Mouse (Mus musculus) thymus, adult 2 months (tissue): Measurements from ENCODE around the gene Higd1b. TPM values are rescaled to one million over a fixed set of nuclear protein-coding genes. Genes with fewer than 3 reads are reported as not detected.

Experiments
- DNase-seq: peaks from one replicate; pipeline ENCODE4 v3.0.0; 2021
- H3K27ac ChIP-seq: fragments of 200-500 bp; 2 replicates; pipeline ENCODE4 v1.5.1; 2012; ENCODE audit warnings: low read length, control low read depth; ENCODE audit not compliant: control insufficient read depth, insufficient read depth
- H3K27me3 ChIP-seq: fragments of 200-500 bp; 2 replicates; pipeline ENCODE4 v1.6.1; 2012; ENCODE audit warnings: mild to moderate bottlenecking, low read length, moderate library complexity, mixed read lengths; ENCODE audit not compliant: control insufficient read depth, insufficient read depth
- H3K36me3 ChIP-seq: fragments of 200-500 bp; 2 replicates; pipeline ENCODE4 v1.6.1; 2012; ENCODE audit warnings: mild to moderate bottlenecking, low read length, moderate library complexity; ENCODE audit not compliant: control insufficient read depth, insufficient read depth
- H3K4me1 ChIP-seq: fragments of 200-500 bp; replicated peaks from 2 replicates; pipeline ENCODE4 v1.6.1; 2012; ENCODE audit warnings: low read length; ENCODE audit not compliant: control insufficient read depth, insufficient read depth
- H3K4me3 ChIP-seq: fragments of 200-500 bp; 2 replicates; pipeline ENCODE4 v1.5.1; 2012; ENCODE audit warnings: mild to moderate bottlenecking, low read length, control low read depth, moderate library complexity; ENCODE audit not compliant: control insufficient read depth, insufficient read depth
- CTCF ChIP-seq: fragments of 200-500 bp; IDR thresholded peaks from 2 replicates; pipeline ENCODE4 v1.5.1; 2012; ENCODE audit warnings: mild to moderate bottlenecking, control low read depth, low read length, moderate library complexity, borderline replicate concordance; ENCODE audit not compliant: control insufficient read depth, poor library complexity, insufficient read depth; ENCODE audit errors: extremely low read depth
- POLR2A ChIP-seq: fragments of 200-500 bp; IDR thresholded peaks from 2 replicates; pipeline ENCODE4 v1.6.1; 2012; ENCODE audit warnings: mild to moderate bottlenecking, low read length, control low read depth, moderate library complexity; ENCODE audit not compliant: control insufficient read depth, poor library complexity, insufficient read depth; ENCODE audit errors: extremely low read depth
- WGBS: fragments of 180-500 bp; shearing (Covaris S2); methylation state at CpG from one replicate; pipeline ENCODE4 v1.1.7; 2018; 5-methylcytosine and 5-hydroxymethylcytosine counted together
- polyA plus RNA-seq: library from polyadenylated mRNA; depleted of rRNA; stranded (reverse); fragments of >200 nt; gene quantifications from 2 replicates; pipeline ENCODE4 v1.2.3, GENCODE M21; 2012

The Higd1b gene
- polyA plus RNA-seq, 1 experiment: 1.4 TPM

- no peaks in the 10 kb centered on the region for H3K4me1 ChIP-seq
- no peak overlapping the region for H3K27ac ChIP-seq
- H3K27me3 ChIP-seq: no peaks in the 10 kb centered on the region
- H3K36me3 ChIP-seq: peaks cover 44% of the 10 kb centered on the region
- DNase-seq: no peak
- TF ChIP-seq POLR2A (no peak), CTCF (no peak)
- WGBS: 91% methylated on average over 6 of the region's 6 CpGs
- H3K4me3 ChIP-seq: no peak overlapping the region
Measured at GRCm38 (mm10) chr11:102855941-102856340, 20.3 kb downstream of the Higd1b start.

- Histone ChIP-seq H3K36me3 (peaks cover 44% of the 10 kb centered on the region), H3K27me3 (no peaks in the 10 kb centered on the region), H3K4me1 (no peaks in the 10 kb centered on the region), H3K27ac (no peak overlapping the region), H3K4me3 (no peak overlapping the region)
- TF ChIP-seq POLR2A (no peak), CTCF (no peak)
- no peak for DNase-seq
- WGBS: 97% methylated on average over 11 of the region's 11 CpGs
Measured at GRCm38 (mm10) chr11:102858951-102859350, 23.3 kb downstream of the Higd1b start.

- Histone ChIP-seq H3K27ac (no peak overlapping the region), H3K36me3 (peaks cover 43% of the 10 kb centered on the region), H3K27me3 (no peaks in the 10 kb centered on the region), H3K4me1 (no peaks in the 10 kb centered on the region), H3K4me3 (no peak overlapping the region)
- TF ChIP-seq CTCF (no peak), POLR2A (no peak)
- no peak for DNase-seq
- WGBS: 96% methylated on average over 8 of the region's 8 CpGs
Measured at GRCm38 (mm10) chr11:102859933-102860332, 24.3 kb downstream of the Higd1b start.

- Histone ChIP-seq H3K4me1 (no peaks in the 10 kb centered on the region), H3K27ac (no peak overlapping the region), H3K36me3 (peaks cover 59% of the 10 kb centered on the region), H3K4me3 (no peak overlapping the region), H3K27me3 (no peaks in the 10 kb centered on the region)
- TF ChIP-seq POLR2A (no peak), CTCF (no peak)
- 40% methylated on average over 4 of the region's 4 CpGs for WGBS
- peak; percentile 39 for DNase-seq
Measured at GRCm38 (mm10) chr11:102864272-102864671, 28.6 kb downstream of the Higd1b start.

DNA sequence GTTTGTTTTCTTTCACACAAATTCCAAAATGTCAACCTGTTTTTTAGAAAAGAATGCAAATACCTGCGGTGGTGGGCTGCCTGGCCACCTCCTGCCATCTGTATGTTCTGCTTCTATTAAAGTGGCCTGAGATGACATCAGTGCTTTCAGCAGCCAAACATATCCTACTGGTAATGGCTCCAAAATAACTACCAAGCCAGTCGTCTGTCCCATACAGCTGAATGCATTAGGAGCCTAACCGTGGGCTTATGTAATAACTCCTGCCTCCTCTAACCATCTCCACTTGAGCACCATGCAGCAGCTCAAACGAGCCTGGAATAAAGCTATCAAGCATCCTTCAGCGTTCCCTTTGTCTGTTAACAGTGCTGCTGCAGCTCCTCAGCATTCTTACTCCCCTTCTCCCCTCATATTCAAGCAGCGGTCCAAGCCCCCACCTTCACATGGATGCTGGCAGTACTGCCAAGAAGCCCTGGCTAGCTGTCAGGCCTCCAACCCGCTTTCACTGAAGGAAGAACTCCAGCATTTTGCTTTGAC lies 39.2 kb downstream of the Higd1b start:
- H3K4me3 ChIP-seq: no peak overlapping the region
- H3K4me1 ChIP-seq: no peaks in the 10 kb centered on the region
- no peak for DNase-seq
- no peak for TF ChIP-seq CTCF
- TF ChIP-seq POLR2A: no peak
- 96% methylated on average over 7 of the region's 7 CpGs for WGBS
- H3K27me3 ChIP-seq: no peaks in the 10 kb centered on the region
- peaks cover 46% of the 10 kb centered on the region for H3K36me3 ChIP-seq
- H3K27ac ChIP-seq: no peak overlapping the region

DNA sequence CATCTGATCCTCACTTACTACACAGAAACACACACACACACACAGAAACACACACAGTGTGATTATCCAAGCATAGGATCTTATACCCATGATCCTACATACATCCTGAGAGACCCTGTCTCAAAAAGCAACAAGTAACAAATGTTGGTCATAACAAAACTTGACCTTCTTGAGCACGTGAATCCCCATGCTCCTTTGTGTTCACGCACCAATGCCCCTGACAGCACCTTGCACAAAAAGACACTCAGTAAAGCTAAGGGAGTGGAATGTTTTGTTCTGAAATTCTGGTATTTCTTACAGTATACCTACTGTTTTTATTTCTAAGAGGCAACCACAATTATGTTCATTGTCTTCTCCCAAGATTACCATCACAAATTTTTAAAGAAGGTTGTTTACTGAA lies 43.9 kb downstream of the Higd1b start:
- TF ChIP-seq POLR2A (no peak), CTCF (no peak)
- WGBS: 93% methylated on average over 2 of the region's 2 CpGs

DNA sequence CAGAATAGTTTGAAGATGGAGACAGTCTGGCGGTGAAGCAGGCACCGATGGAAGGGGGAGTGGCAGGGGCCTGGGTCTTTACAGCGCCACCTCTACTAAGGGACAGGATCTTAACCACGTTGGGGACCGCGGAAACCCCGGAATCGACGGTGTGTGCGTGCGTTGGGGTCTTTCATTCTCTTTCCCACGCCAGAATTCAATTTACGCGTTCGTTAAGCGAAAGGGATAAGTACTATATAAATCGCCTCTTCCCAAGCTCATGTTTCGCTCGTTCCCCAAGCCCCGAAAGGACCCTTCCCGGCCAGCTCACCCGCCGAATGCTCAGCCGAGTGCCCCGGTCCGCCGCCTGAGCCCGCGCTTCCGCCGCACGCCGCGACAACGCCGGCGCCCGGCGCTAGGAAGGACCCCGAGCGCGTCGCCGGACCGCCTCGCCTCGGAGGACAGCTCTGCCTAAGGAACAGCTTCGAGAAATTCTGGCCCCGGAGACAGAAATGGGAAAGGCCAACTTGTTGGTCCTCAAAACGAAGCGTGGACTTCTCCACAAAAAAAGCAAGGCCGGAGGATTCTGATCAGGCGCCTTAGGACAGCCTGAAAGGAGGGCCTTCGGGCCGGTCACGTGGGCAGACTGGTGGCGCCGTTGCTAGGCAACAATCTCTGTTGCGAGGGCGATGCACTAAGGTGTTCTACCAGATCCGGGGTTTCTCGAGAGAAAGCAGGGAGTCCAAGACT lies 45.1 kb downstream of the Higd1b start, which contains the start of the genes Eftud2 and Ccdc103:
Gene Eftud2, minus strand, starts transcription at position 401 of the 729 bp plus-strand sequence.
Gene Ccdc103, plus strand, starts transcription at position 620 of the 729 bp plus-strand sequence.
- Histone ChIP-seq H3K4me1 (peaks cover 3% of the 10 kb centered on the region; the same call in 1 of the 2 replicates), H3K36me3 (peaks cover 14% of the 10 kb centered on the region), H3K4me3 (peak within 1 kb of the TSS; percentile 83), H3K27ac (peak within 1 kb of the TSS; percentile 27; the same call in 1 of the 2 replicates), H3K27me3 (no peaks in the 10 kb centered on the region; the same call in 1 of the 2 replicates)
- TF ChIP-seq POLR2A: peak; percentile 77
- peak; percentile 39; the same call in 1 of the 2 replicates for TF ChIP-seq CTCF
- peak; percentile 93 for DNase-seq
- WGBS: under 1% methylated on average over 62 of the region's 62 CpGs

More for the DNA sequence above, 43.9 kb downstream of the Higd1b start:
- H3K4me3 ChIP-seq: no peak overlapping the region
- DNase-seq: no peak
- no peaks in the 10 kb centered on the region; the same call in 1 of the 2 replicates for H3K27me3 ChIP-seq
- H3K27ac ChIP-seq: no peak overlapping the region
- H3K4me1 ChIP-seq: peaks cover 3% of the 10 kb centered on the region; the same call in 1 of the 2 replicates
- H3K36me3 ChIP-seq: peaks cover 16% of the 10 kb centered on the region
